In the genomic region with DNA sequence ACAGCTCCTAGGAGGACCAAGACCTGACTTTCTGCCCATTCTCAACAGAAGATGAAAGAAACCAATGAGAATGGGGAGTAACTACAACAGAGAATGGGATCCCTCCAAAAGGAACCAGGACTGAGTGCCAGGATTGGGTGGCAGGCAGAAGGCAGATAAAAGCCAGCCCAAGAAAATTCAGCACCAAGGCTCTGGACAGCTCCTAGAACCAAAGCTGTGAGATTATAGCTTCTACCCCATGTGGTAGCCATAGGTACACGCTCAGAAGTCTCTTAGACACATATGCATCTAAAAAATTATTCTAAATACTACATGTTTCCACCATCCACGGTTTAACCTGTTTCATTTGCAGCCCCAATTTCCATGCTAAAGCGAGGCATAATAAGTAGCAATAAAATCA, we compare ENCODE assay signal across 9 mouse cellular contexts.
DNase-seq lines count a peak whose midpoint lies in the region; ATAC-seq and TF ChIP-seq lines count a peak whose summit lies in the region.
"Had no signal": no experiment of that assay in that cellular context is flagged by ENCODE, and none has a peak within 500 bp of the region (broad histone marks: within the 10 kb centered on the region; RNA-seq: fewer than 3 reads in every experiment).

No protein-coding gene starts in this region.

- H3K9me3 ChIP-seq in hindbrain, embryonic 10.5 days = no peaks in the 10 kb centered on the region
- H3K9me3 ChIP-seq in hindbrain, embryonic 13.5 days = no peaks in the 10 kb centered on the region
- no peaks in the 10 kb centered on the region for H3K9me3 ChIP-seq in neural tube, embryonic 15.5 days (replicated peaks)
- H3K9me3 ChIP-seq in embryonic facial prominence, embryonic 10.5 days = no peaks in the 10 kb centered on the region
- H3K9me3 ChIP-seq: midbrain, embryonic 12.5 days had no signal

- no peaks in the 10 kb centered on the region for H3K36me3 ChIP-seq in hindbrain, embryonic 10.5 days
- H3K36me3 ChIP-seq in hindbrain, embryonic 13.5 days = no peaks in the 10 kb centered on the region
- no peaks in the 10 kb centered on the region for H3K36me3 ChIP-seq in neural tube, embryonic 15.5 days
- no peaks in the 10 kb centered on the region for H3K36me3 ChIP-seq in embryonic facial prominence, embryonic 10.5 days (replicated peaks)
- H3K36me3 ChIP-seq in thymus, adult 2 months (ENCODE audit: control insufficient read depth, insufficient read depth, low read length) = no peaks in the 10 kb centered on the region
- H3K36me3 ChIP-seq: midbrain, embryonic 12.5 days had no signal

- no peaks in the 10 kb centered on the region for H3K27me3 ChIP-seq in hindbrain, embryonic 10.5 days (ENCODE audit: insufficient read depth, poor library complexity, severe bottlenecking)
- no peaks in the 10 kb centered on the region for H3K27me3 ChIP-seq in hindbrain, embryonic 13.5 days
- no peaks in the 10 kb centered on the region for H3K27me3 ChIP-seq in neural tube, embryonic 15.5 days (replicated peaks)
- no peaks in the 10 kb centered on the region for H3K27me3 ChIP-seq in embryonic facial prominence, embryonic 10.5 days (replicated peaks; ENCODE audit: low read depth, poor library complexity, severe bottlenecking)
- no peaks in the 10 kb centered on the region for H3K27me3 ChIP-seq in thymus, adult 2 months (ENCODE audit: control insufficient read depth, insufficient read depth, low read length)
- H3K27me3 ChIP-seq: midbrain, embryonic 12.5 days had no signal

- no peak for TF ChIP-seq CTCF in thymus, adult 2 months (IDR thresholded peaks at IDR 0.05; ENCODE audit: borderline replicate concordance, control insufficient read depth, extremely low read depth, insufficient read depth, low read length, poor library complexity)

- no peak overlapping the region for H3K27ac ChIP-seq in hindbrain, embryonic 10.5 days
- no peak overlapping the region for H3K27ac ChIP-seq in hindbrain, embryonic 13.5 days
- H3K27ac ChIP-seq in neural tube, embryonic 15.5 days (replicated peaks) = no peak overlapping the region
- H3K27ac ChIP-seq in embryonic facial prominence, embryonic 10.5 days (replicated peaks) = no peak overlapping the region
- H3K27ac ChIP-seq in thymus, adult 2 months (ENCODE audit: control insufficient read depth, insufficient read depth, low read length) = no peak overlapping the region
- H3K27ac ChIP-seq: midbrain, embryonic 12.5 days had no signal

- ATAC-seq in hindbrain, embryonic 13.5 days (ENCODE audit: low FRiP score) = no peak
- ATAC-seq in neural tube, embryonic 15.5 days (ENCODE audit: low FRiP score) = no peak

- no peak overlapping the region for H3K4me2 ChIP-seq in hindbrain, embryonic 13.5 days
- no peak overlapping the region for H3K4me2 ChIP-seq in neural tube, embryonic 15.5 days
- H3K4me2 ChIP-seq: midbrain, embryonic 12.5 days had no signal

- TF ChIP-seq POLR2A in thymus, adult 2 months (IDR thresholded peaks at IDR 0.05; ENCODE audit: control insufficient read depth, extremely low read depth, insufficient read depth, low read length, poor library complexity) = no peak

- no peak overlapping the region for H3K4me3 ChIP-seq in hindbrain, embryonic 10.5 days
- no peak overlapping the region for H3K4me3 ChIP-seq in hindbrain, embryonic 13.5 days
- H3K4me3 ChIP-seq in neural tube, embryonic 15.5 days (replicated peaks) = no peak overlapping the region
- no peak overlapping the region for H3K4me3 ChIP-seq in embryonic facial prominence, embryonic 10.5 days
- no peak overlapping the region for H3K4me3 ChIP-seq in thymus, adult 2 months (ENCODE audit: control insufficient read depth, insufficient read depth, low read length)
- H3K4me3 ChIP-seq: midbrain, embryonic 12.5 days had no signal

- no peak overlapping the region for H3K9ac ChIP-seq in hindbrain, embryonic 13.5 days
- no peak overlapping the region for H3K9ac ChIP-seq in neural tube, embryonic 15.5 days (replicated peaks)
- H3K9ac ChIP-seq: midbrain, embryonic 12.5 days had no signal

- peak; percentile 57 for DNase-seq in hindbrain, embryonic 10.5 days (ENCODE audit: low spot score)
- peak; percentile 52 for DNase-seq in neural tube, embryonic 10.5 days (ENCODE audit: extremely low spot score, low spot score)
- DNase-seq in embryonic facial prominence, embryonic 10.5 days (ENCODE audit: low spot score) = peak; percentile 70
- DNase-seq in retina, postnatal 1 day = peak; percentile 71
- no peak for DNase-seq in thymus, adult 2 months
- DNase-seq in spleen, adult 18-20 months = no peak

- 46% methylated on average over 3 of the region's 3 CpGs for WGBS in hindbrain, embryonic 10.5 days
- WGBS in hindbrain, embryonic 13.5 days = 39% methylated on average over 3 of the region's 3 CpGs
- 38% methylated on average over 3 of the region's 3 CpGs for WGBS in neural tube, embryonic 15.5 days
- 36% methylated on average over 3 of the region's 3 CpGs for WGBS in embryonic facial prominence, embryonic 10.5 days
- 43% methylated on average over 3 of the region's 3 CpGs for WGBS in thymus, adult 2 months

- no peaks in the 10 kb centered on the region for H3K4me1 ChIP-seq in hindbrain, embryonic 10.5 days (replicated peaks)
- peaks cover 5% of the 10 kb centered on the region for H3K4me1 ChIP-seq in hindbrain, embryonic 13.5 days (replicated peaks)
- H3K4me1 ChIP-seq in neural tube, embryonic 15.5 days = peaks cover 7% of the 10 kb centered on the region
- H3K4me1 ChIP-seq in embryonic facial prominence, embryonic 10.5 days = no peaks in the 10 kb centered on the region
- no peaks in the 10 kb centered on the region for H3K4me1 ChIP-seq in thymus, adult 2 months (replicated peaks; ENCODE audit: control insufficient read depth, insufficient read depth, low read length)
- H3K4me1 ChIP-seq: midbrain, embryonic 12.5 days had no signal

Comparison
In these comparisons a context has a peak if more than half of its experiments do, and no peak if none do; other contexts are left out.
1. DNase-seq: peak in hindbrain, embryonic 10.5 days (single experiment), neural tube, embryonic 10.5 days (single experiment), embryonic facial prominence, embryonic 10.5 days (single experiment) and retina, postnatal 1 day (single experiment); none in thymus, adult 2 months (single experiment) and spleen, adult 18-20 months (0 of 2).